Mouse (Mus musculus) liver, adult 2 months (tissue): ENCODE measurements around the gene Sema6d.

Source experiments
- CTCF ChIP-seq: fragments of 200-500 bp; IDR thresholded peaks from 2 replicates; pipeline ENCODE4 v1.5.1; 2011; ENCODE audit warnings: low read depth, low read length, control low read depth
- POLR2A ChIP-seq: fragments of 200-500 bp; IDR thresholded peaks from 2 replicates; pipeline ENCODE4 v1.6.1; 2011; ENCODE audit warnings: low read length, control low read depth; ENCODE audit not compliant: insufficient read depth; ENCODE audit errors: extremely low read depth

DNA sequence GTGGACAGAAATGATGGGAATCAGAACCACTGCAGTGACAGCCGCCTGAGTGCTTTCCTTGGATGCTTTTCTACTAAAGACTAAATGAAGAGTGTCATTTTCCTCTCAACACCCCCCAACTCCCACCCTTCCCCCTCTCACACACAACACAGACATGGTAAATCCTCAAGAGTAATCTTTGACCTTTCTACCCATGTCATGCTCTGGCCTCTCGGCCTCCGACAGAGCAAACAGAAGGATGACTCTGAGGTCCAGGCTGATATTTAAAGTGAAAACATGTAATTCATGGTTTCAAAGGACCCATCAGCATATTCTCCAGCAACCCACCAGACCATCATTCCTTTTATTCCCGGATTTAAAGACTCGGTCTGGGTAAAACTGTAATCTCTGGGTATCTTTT, 518.2 kb downstream of the Sema6d start:
- TF ChIP-seq CTCF (no peak), POLR2A (no peak)
